Mouse (Mus musculus) leukemia stem cell, adult 10-12 weeks (primary cell): ENCODE measurements around the gene Cplx3. TPM values are rescaled to one million over a fixed set of nuclear protein-coding genes. Genes with fewer than 3 reads are reported as not detected.

ENCODE experiments used
- polyA plus RNA-seq: library from polyadenylated mRNA; stranded (reverse); fragments of >175 nt; gene quantifications from 2 replicates; pipeline ENCODE4 v1.2.3, GENCODE M21; 2012; ENCODE audit warnings: low replicate concordance

The Cplx3 gene
- not detected in 2 replicates for polyA plus RNA-seq

GRCm38 (mm10) chr9:57606139-57606851 lies at the start of gene Cplx3:
Cplx3 (minus strand) TSS chr9:57606281.

GRCm38 (mm10) chr9:57653283-57653682 lies 47.2 kb upstream of the Cplx3 start, which contains the start of gene Csk:
Csk (minus strand) TSS chr9:57653631.

GRCm38 (mm10) chr9:57620674-57621073 lies 14.6 kb upstream of the Cplx3 start, which contains the start of gene Lman1l:
Lman1l (minus strand) TSS chr9:57620774.

GRCm38 (mm10) chr9:57589224-57590126 lies 16.6 kb downstream of the Cplx3 start, which contains the start of gene Ulk3:
Ulk3 (plus strand) TSS chr9:57589452.

GRCm38 (mm10) chr9:57560861-57561710 lies 45.0 kb downstream of the Cplx3 start, which contains the start of gene Scamp2:
Scamp2 (plus strand) TSS chr9:57560943.

GRCm38 (mm10) chr9:57552139-57552887 lies 53.8 kb downstream of the Cplx3 start, which contains the start of gene Mpi:
Mpi (minus strand) TSS chr9:57552763.

Other genes with a start within 250 kb of the Cplx3 start
- 5.1 and 7.3 TPM in 2 replicates for gene Ppcdc, start 166.2 kb downstream of the Cplx3 start, polyA plus RNA-seq
- 1.6 and 3.4 TPM in 2 replicates for gene Scamp5, start 138.2 kb downstream of the Cplx3 start, polyA plus RNA-seq
- 0.48 TPM in 1 of 2 replicates, not detected in the other for gene Rpp25, start 102.3 kb downstream of the Cplx3 start, polyA plus RNA-seq
- gene Cox5a, start 85.0 kb downstream of the Cplx3 start, polyA plus RNA-seq, result 375 and 488 TPM in 2 replicates
- 8.9 and 30.6 TPM in 2 replicates for gene Fam219b, start 68.8 kb downstream of the Cplx3 start, polyA plus RNA-seq
- gene Mpi, start 53.5 kb downstream of the Cplx3 start, polyA plus RNA-seq, result 0.38 and 1.4 TPM in 2 replicates
- gene Scamp2, start 45.3 kb downstream of the Cplx3 start, polyA plus RNA-seq, result 3.0 and 80.8 TPM in 2 replicates
- 4.8 and 5.2 TPM in 2 replicates for gene Ulk3, start 16.8 kb downstream of the Cplx3 start, polyA plus RNA-seq
- gene Lman1l, start 14.5 kb upstream of the Cplx3 start, polyA plus RNA-seq, result not detected in 2 replicates
- gene Csk, start 47.4 kb upstream of the Cplx3 start, polyA plus RNA-seq, result 457 and 560 TPM in 2 replicates
- gene Cyp1a2, start 77.4 kb upstream of the Cplx3 start, polyA plus RNA-seq, result not detected in 2 replicates
- gene Cyp1a1, start 81.6 kb upstream of the Cplx3 start, polyA plus RNA-seq, result 0.15 TPM in 1 of 2 replicates, not detected in the other
- gene Edc3, start 102.3 kb upstream of the Cplx3 start, polyA plus RNA-seq, result 1.1 and 10.9 TPM in 2 replicates
- gene Clk3, start 159.6 kb upstream of the Cplx3 start, polyA plus RNA-seq, result 41.0 and 44.7 TPM in 2 replicates
- 6.4 and 22.1 TPM in 2 replicates for gene Arid3b, start 230.5 kb upstream of the Cplx3 start, polyA plus RNA-seq